Mouse (Mus musculus) liver, embryonic 14.5 days (tissue): ENCODE measurements at regions not wholly inside any gene's neighbourhood (a gene's known extent, or its start where the extent isn't known, plus 50 kb on each side); places are given as distances from the start of the nearest gene placed in this dataset.

Source experiments
- CTCF ChIP-seq: IDR thresholded peaks from 2 replicates; pipeline ENCODE4 v1.5.1; 2016; ENCODE audit warnings: antibody characterized with exemption, low read depth, control low read depth
- EP300 ChIP-seq: IDR thresholded peaks from 2 replicates; pipeline ENCODE4 v1.6.1; 2016; ENCODE audit warnings: antibody characterized with exemption, low read depth

GRCm38 (mm10) chr1:194878440-194878839, 60.2 kb upstream of the Cd34 start:
- TF ChIP-seq EP300 (no peak), CTCF (no peak)
